Mouse (Mus musculus): ENCODE data around the gene Nfkbib.
A peak's percentile ranks its signal among the peaks of the same experiment; 100 is the strongest.

Gene Nfkbib

DNA sequence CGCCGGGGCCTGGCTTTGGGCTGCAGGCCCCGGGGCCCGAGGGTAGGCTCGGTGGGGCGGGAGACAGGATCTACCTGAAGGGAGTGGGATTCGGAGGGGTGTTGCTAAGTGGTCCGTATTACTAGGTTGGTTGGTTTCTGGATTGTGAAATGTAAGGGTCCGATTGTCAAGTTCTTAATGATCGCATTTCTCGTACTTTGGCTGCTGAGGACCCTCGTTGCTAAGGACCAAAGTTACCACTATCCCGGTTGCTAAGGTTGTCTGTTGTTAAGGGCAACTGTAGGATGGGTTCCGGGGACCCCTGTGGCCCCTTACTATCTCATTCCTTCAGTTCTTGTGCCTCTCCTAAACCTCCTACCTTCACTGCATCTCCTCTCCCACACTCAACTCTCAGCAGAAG is 402 bp downstream of the Nfkbib start:
- DNase-seq (ENCODE audit: low spot score in 2 of 2) = no peak

DNA sequence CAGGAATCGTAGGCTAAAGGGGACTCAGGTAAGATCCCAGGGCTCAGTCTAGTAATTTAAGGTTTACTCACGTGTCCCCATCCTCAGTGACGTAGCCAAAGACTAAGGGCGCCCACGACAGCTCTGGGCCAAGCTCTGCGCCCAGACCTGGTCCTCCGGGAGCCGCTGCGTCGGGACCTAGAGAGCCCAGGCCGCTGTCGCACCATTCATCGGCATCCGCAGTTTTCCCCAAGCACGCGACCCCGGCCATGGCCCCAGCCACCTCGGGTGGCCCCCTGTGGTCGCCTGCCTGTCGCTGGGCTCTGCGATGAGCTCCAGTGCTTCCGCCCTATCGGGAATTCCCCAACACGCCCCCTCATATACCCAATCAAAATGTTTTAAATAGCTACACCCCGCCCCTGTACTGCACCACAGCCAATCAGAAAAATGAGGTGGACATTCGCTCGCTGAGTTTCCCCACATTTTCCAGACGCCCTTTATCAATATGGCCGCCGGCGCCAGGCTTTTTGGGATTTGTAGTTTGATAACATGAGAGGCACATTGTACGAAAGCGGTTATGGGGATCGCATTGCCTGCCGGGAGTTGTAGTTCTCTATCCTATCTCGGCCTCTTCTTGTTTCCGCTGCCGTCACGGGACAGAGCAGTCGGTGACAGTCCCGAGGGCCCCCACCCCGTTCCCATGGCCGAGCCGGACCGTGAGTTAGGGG is 986 bp downstream of the Nfkbib start, which contains the start of gene Sirt2:
Gene Sirt2 (plus strand): TSS at position 563 of the 707 bp plus-strand sequence.
- DNase-seq (ENCODE audit: low spot score in 2 of 2) = peak; percentile 97 to 98

DNA sequence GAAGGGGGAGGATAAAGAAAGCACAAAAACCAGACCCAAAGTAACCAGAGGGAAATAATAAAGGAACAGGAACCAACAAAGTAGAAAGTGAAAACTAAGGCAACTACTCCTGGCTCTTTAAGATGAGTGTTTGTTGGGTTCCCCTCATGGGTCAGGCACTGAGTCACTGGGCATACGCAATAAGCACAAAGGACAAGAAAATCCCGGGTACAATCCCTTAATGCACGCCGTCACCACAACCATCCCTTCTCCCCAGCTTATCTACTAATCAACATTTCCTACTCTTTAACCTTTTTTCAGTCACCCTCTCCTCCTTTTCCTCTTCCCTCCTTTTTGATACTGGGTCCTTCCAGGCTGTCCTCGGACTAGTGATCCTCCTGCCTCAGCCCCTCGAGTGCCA is 2.1 kb downstream of the Nfkbib start:
- no peak for DNase-seq (ENCODE audit: low spot score in 2 of 2)

DNA sequence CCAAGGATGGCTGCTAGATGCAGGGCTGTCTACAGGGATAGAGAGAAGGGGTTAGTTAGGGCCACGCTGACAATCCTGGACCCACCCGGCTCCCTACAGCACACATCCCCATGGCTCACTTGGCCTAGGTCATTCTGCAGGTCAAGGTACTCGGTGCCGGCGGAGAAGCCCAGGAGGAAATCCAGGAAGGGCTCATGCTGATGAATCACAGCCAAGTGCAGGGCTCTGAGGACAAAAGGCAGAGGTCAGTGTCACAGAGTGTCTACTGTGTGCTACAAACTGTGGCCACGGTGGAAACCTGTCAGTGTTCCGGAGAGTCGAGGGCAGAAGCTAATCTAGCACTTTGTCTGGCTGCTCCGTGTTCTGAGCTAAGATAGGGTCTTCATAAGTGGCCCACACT is 5.4 kb downstream of the Nfkbib start:
- no peak for DNase-seq (ENCODE audit: low spot score in 2 of 2)

DNA sequence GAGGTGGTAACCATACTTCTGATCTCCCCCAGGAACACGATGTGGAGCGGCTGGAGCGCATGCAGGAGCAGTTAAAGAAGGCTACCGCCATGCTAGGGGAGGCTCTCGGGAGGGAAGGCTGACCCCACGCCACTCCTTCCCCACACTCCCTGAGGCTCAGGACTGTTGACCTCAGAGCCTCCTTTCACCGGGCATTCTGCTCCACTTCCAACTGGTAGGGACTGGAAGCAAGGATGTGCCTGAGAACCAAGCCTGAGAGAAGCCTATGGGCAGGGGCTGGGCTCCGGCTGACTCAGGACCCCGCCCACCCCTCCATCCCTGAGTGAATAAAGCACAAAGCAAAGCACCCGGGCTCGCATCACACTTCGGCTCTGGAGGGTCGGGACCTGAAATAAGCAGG is 8.7 kb downstream of the Nfkbib start:
- DNase-seq (ENCODE audit: low spot score in 2 of 2) = no peak

DNA sequence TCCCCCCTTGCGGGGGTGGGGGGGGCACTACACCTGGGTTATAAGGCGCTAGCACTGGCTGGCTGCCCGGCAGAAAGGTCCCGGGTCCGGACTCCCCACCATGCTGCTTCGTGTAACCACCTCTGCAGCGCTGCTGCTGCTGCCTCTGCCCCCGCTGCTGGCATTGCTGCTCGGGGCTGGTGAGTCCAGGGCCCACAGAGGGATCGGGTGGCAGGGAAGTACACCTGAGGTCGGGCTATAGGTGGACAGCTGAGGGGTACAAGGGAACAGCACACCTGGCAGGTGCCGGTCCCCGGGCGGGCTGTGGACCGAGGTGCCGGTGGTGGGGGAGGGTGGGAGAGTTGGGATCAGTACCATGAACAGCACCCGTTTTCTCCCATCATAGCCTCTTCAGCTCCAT is 11.2 kb downstream of the Nfkbib start, which contains the start of gene Ccer2:
Gene Ccer2 (plus strand): TSS at position 96 of the 400 bp plus-strand sequence.
- no peak for DNase-seq (ENCODE audit: low spot score in 2 of 2)

DNA sequence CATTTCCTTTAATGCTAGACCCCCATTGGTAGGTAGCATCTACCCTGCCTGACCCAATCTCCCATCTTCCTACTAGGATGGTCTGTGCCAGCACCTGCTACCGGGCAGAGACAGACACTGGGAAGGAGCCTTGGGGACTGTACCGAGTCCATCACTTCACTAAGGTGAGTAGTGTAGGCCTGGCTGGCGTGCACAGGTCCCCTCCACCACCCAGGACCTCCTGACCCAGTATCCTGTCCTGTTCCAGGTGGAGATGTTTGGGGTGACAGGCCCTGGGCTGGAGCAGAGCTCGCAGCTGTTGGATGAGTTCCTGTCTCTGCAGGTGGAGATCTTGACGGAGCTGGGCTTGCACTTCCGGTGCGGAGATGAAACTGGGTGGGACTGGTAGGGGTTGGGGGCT is 17.4 kb downstream of the Nfkbib start:
- DNase-seq (ENCODE audit: low spot score in 2 of 2) = no peak

DNA sequence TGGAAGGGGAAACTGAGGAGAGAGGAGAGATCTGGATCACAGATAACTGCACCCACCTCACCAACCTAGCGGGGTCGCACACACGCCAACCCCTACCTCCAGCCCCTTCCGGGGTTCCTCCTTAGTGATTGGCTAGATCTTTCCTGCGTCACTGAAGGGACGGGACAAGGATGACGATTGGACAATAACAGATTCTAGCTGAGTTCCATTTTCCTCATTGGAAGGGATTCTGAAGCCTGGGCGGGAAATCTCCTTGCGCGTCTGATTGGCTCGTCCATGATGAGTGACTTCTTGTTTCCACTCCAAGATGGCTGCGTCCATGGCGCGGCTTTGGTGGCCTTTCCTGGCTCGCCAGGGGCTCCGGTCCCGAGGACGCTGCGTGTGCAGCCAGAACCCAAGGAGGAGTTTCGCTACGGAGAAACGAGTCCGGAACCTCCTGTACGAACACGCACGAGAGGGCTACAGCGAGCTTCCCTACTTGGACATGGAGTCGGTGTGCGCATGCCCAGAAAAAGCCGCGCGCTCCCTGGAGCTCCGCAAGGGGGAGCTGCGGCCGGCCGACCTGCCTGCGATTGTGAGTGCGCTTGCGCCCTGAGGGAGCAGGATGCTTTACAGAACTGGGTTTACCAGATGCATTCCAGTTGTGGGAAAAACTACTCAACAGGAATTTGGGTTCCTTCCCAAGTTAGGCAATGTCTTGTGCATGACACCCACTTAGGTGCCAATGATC is 25.4 kb downstream of the Nfkbib start, which contains the start of the genes Mrps12 and Sars2:
Gene Mrps12 (minus strand): TSS at position 112 of the 730 bp plus-strand sequence.
Gene Sars2 (plus strand): TSS at position 284 of the 730 bp plus-strand sequence.
- DNase-seq (ENCODE audit: low spot score in 2 of 2) = peak; percentile 94 to 95

DNA sequence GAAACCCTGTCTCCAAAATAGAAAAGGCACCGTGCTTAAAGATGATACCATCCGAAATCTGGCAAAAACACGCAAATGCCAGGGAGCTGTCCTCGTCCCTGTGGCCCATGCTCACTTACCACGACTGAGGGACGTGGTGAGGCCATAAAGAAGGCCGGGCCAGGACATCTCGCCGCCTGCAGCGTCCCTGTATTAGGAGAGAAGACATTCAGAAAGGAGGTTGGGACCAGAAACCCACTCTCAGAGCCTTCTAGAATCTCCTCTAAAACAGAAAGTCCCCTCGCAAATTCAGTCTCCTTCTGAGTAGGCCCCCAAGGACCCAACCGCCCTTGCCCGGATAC is 26.0 kb downstream of the Nfkbib start:
- DNase-seq (ENCODE audit: low spot score in 2 of 2) = no peak

DNA sequence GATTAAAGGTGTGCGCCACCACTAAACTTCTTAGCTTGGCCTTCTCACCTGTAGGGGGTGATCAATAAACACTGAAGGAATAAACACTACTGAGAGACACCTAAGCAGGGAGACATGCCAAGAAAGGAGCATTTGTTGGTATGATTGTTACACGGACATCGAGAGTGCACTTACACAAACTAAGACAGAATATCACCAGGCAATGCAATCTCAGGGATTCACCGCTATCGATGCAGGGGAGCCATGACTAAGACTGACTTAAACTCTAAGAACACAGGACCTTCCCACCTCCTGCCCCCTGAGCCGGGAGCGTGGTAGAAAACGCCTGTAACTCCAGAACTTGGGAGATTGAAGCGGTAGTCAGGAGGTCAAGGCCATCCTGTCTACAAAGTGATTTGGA is 26.4 kb downstream of the Nfkbib start:
- no peak for DNase-seq (ENCODE audit: low spot score in 2 of 2)

DNA sequence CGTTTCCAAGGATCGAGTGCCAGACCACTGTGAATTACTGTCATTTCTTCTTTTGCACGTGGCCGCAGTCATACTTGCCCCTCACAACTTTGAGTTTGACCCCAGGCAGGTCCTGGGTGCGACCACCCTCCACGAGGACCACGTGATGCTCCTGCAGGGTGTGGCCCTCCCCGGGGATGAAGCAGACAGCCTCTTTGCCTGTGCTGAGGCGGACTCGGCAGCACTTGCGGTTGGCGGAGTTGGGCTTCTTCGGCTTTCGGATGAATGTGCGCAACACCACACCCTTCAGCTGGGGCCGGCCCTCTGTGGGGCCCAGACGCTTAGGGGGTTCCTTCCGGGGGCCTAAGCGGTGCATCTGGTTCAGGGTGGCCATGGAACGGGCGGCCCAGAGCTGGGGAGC is 27.5 kb downstream of the Nfkbib start:
- DNase-seq (ENCODE audit: low spot score in 2 of 2) = no peak

DNA sequence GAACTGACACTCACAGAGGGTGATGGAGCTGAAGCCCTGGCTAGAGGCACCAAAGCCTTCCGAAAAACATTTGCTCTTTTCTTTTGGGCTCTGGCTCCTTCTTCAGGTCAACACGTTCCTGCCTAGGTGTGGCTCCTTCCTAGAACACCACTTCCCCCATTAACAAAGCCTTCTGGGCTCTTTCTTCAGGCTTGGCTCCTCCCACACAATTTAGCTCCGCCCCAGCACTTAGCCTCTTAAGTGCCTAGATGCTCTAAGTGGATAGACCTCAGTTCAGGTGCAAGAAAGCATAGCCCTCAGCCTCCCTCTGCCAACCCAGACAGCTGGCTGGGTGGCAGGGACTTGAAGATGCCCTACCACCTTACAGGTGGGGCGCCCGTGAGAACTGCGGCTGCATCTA is 31.6 kb downstream of the Nfkbib start:
- DNase-seq (ENCODE audit: low spot score in 2 of 2) = no peak

DNA sequence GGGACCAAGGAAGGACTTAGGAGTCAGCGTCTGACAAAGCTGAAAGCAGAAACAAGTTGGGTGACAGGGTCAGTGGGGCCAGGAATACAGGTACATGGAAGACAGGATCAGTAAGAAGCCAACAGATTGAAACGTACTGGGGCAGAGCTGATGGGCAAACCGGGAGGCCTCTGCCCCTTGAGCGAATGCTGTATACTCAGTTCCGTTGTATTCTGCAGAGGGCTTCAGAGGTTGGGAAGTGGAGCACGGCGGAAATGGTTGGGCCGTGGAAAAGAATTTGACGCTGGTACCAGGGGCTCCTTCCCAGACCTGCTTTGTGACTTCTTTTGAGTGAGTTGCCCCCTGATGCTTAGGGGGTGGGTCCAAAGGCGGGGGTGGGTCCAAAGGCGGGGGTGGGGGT is 34.1 kb downstream of the Nfkbib start:
- no peak for DNase-seq (ENCODE audit: low spot score in 2 of 2)

DNA sequence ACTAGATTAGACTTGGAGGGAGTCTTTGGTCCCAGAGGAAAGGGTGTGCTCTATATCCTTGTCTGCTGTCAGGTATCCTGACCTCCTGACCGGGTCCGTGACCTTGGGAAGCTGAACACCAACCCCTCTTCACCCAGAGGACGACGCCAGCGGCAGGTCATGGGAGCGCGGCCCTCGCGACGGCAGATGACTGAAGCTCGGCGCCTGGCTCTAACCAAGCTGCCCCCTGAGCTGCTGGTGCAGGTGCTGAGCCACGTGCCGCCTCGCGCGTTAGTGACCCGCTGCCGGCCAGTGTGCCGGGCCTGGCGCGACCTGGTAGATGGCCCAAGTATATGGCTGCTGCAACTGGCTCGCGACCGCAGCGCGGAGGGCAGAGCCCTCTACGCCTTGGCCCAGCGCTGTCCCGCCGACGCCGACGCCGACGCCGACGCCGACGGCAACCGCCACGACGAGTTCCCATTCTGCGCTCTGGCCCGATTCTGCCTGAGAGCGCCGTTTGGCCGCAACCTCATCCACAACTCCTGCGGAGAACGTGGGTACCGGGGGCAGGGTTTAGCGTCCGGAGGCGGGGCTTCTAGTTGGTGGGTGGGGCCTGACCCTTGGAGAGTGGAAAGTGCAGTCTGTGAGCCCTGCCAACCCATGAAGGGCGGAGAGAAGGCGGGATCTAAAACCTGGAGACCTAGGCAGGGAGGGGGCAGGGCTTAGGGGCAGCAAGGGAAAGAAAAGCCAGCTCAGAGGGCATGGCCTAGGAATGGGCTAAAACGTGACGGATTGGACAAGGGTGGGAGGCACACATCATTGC is 34.8 kb downstream of the Nfkbib start:
- peak in 1 of 2 experiments; percentile 53 for DNase-seq (ENCODE audit: low spot score in 2 of 2)

DNA sequence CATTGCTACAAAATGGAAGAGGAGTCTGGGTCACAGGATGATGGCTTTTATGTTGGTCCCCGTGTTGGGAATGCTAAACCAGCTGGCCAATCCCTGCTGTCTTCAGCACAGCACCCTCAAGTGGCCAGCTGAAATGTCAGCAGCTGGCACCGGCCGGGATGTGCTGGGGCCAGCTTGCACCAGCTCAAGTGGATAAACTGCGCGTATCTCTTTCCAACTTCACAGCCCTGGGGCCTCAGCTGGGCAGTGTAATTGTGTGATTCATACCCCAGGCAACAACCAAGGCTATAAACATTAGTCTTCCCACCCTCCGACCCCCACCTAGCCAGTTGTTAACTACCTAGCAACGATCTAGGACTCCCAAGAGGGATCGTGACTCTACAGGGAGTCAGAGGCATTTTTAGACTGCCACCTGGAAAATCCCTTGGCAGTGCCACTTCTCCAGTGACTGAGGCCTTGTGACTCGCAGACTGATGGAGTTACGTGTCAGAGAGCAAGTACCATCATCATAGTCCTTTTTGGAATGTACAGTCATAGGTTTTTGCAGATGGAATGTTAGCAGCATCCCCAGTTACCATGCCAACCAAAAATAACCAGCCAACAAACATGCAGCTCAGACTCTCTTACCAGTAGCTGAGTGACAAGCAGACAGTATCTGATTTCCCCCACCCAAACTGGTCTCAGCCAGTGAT is 39.5 kb downstream of the Nfkbib start:
- DNase-seq (ENCODE audit: low spot score in 2 of 2) = no peak

DNA sequence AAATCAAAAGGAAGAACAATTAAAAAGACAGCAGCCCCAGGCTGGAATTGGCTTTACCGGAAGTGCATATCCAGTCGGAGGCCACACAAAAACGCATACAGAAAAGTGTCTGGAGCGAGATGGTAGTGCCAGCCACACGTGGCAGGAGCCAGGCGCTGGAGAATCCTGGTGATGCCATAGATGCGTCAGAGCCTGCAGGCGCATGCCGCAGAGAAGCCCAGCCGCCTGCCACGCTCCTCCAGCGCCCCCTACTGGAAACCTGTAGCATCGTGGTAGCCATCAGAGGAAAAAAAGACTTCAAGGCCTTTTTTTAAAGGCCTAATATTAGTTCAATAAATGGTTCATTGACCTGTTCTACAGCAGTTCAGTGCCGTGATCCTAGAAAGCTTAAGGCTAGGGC is 40.7 kb downstream of the Nfkbib start:
- DNase-seq (ENCODE audit: low spot score in 2 of 2) = peak; percentile 55 to 79

DNA sequence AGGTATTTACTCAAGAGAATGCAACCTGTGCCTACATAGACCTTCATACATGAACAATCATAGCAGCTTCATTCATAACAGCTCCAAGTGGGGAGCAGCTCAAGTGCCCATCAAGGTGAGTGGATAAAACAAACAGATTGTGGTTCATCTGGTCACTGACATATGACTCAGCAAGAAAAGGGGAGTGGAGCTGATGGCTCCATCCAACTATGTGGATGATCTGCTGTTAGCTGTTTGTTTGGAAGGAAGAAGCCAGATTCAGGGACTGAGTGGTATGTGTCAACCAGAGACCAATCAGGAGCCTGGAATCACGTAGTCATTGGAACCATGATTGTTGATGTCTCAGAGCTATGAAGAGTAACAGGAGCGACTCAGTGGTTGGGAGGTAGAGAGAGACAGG is 42.7 kb downstream of the Nfkbib start:
- DNase-seq (ENCODE audit: low spot score in 2 of 2) = no peak

DNA sequence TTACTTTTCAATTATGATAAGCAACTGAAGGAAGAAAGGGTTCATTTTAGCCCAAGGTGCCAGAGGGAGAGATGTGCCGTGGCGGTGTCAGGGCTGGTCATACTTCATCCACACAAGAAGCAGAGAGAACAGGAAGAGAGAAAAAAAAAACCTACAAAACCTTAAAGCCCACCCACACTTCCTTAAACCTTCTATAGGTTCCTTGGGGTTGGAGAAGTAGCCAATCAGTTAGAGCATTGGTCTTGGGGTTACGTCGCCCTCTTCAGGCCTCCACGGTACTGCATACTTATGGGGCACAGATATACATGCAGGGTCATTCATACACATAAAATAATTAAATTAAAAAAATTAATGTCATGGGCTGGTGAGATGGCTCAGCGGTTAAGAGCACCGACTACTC is 45.2 kb downstream of the Nfkbib start:
- DNase-seq (ENCODE audit: low spot score in 2 of 2) = no peak

DNA sequence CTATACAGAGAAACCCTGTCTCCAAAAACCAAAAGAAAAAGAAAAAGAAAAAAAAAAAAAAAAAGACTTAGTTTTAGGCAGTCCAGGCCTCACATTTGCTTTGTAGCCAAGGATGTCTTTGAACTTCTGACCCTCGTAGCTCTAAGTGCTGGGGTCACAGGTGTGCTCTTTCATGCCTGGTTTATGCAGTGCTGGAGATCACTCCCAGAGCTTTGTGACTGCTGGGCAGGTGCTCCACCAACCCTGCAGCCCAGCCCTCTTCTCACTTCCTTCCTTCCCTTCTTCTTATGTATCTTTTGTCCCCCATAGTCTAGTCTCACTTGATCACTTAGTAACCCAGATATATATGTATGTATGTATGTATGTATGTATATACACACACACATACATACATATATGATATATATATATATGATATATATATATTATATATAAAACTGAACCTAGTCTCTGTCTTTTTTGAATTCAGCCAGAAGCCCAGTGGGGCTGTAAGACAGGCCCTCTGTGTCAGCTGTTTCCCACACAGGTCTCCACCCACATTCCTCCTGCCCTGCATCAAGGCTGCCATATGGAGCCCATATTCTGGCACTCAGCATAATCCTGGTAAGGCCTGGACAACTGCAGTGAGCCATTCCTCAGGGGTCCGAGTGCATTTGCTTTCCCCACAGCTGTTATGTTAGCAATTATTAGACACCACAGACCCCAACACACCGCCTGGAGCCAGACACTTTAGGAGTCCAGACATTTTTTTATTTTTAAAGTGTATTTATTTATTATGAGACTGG is 46.4 kb downstream of the Nfkbib start:
- no peak for DNase-seq (ENCODE audit: low spot score in 2 of 2)

DNA sequence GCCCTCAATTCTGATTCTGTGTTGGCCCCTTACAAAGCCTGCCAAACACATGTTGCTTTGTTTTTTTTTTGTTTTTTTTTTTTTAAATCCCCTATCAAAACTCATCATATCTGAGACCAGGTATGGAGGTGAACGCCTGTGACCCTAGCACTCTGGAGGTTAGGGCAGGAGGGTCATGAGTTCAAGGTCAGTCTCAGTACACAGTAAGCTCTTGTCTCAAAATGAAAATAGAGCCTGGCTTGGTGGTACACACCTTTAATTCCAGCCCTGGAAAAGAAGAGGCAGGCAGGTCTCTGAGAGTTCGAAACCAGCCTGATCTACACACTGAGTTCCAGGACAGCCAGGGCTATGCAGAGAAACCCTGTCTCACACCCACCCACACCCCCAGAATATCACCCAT is 47.7 kb downstream of the Nfkbib start:
- DNase-seq (ENCODE audit: low spot score in 2 of 2) = no peak

DNA sequence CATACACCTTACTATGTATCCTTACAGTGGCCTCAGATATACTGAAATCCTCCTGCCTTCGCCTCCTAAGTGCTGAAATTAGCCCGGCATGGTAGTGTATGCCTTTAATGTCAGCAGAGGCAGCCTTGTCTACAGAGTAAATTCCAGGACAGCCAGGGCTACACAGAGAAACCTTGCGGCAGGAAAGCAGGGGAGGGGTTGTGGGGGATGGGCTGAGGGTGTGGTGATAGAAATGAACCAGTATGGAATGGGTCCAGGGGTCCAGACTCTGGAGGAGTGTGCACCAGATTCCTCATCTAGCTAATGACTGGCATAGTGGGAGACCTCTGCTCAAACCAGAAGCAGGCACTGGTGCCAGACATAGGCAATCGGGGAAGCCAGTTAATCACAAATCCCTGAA is 48.2 kb downstream of the Nfkbib start:
- no peak for DNase-seq (ENCODE audit: low spot score in 2 of 2)
